Mouse (Mus musculus): ENCODE results near the gene Vkorc1l1. TPM values are rescaled to one million over a fixed set of nuclear protein-coding genes. Genes with fewer than 3 reads are reported as not detected.

Vkorc1l1 gene
- total RNA-seq, 2 experiments from 2014 or later: 28.0 to 31.6 TPM

DNA sequence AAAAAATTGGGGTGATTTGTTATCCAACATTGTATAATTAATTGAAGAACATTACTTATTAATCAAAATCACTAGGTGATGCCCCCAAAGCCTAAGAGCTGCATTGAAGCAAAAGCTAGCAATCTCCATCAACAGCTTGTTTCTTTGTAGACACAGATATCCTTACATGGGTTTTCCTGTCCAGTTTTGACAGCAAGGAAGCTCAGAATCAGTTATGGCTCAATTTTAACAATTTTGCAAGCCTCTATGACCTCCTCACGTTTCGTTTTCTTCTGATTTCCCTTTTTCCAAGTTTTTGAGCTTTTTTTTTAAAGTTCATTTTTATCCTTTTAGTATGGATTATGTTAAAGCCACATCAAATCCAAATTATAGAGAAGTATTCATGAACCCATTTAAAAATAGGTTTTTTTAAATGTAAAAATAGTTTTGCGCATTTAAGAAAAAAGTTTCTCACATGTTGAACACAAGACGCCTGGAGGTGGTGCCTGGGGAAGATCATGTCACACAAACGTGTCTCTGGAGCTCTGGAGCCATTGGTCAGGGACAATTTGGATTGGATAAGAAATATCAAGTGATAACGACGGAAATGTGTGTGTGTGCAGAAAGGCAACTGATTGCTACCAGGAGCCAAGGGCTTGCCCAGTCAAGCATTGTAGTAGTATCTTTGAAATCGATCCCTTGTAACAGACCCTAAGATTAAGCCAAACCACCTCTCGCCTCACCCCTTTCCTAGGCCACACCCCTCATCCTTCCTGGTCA is 855 bp upstream of the Vkorc1l1 start:
- DNase-seq (ENCODE audit: low spot score in 2 of 2): no peak

DNA sequence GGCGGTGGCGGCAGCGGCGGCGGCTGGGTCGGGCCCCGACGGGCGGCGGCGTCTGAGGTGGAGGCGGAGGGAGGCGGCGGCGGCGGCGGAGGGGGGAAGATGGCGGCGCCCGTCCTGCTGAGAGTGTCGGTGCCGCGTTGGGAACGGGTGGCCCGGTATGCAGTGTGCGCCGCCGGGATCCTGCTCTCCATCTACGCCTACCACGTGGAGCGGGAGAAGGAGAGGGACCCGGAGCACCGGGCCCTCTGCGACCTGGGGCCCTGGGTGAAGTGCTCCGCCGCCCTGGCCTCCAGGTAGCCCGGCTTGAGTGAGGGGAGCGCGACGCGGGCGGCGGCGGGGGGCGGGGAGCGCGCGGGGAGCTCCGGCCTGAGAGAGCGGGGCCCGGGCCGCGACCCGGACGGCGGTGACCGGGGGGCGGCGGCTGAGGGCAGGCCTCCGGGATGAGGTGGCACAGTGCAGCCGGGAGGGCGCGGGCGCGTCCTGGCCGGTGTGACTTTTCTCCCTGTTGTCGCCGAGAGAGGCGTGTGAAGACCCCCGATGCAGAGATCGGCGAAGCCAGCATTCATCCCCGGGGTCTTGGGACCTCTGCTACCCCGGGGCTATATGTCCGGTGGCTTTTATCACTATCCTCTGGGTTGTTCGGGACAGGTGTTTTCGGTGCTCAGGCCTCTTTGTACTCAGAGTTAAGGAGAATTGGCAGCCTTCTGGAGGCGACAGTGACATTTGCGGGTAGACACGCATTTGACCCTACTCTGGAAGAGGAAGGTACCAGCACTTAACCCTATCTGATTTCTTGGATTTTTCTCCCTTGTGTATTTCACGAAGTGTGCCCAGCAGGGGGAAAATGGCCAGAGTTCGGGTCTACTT is 536 bp downstream of the Vkorc1l1 start:
- peak; percentile 13 to 31 for DNase-seq (ENCODE audit: low spot score in 2 of 2)

DNA sequence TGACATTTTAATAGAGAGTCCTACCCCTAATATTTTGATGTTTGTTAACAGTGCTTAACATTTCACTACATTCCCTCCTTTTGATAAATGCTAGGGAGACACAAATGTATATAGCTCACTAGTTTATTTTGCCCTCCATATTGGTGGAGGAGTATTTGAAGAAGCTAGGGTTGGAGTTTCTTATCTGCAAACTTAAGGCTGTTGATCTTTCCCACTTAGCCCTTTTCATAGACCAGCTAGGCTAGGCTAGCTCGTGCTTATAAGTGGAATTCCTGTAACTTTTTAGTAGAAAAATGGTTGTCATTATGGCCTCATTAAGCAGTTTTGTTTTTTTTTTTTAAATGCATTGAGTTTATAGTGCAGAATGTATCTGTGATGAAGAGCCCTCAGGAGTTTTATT is 1.6 kb downstream of the Vkorc1l1 start:
- DNase-seq (ENCODE audit: low spot score in 2 of 2): no peak

DNA sequence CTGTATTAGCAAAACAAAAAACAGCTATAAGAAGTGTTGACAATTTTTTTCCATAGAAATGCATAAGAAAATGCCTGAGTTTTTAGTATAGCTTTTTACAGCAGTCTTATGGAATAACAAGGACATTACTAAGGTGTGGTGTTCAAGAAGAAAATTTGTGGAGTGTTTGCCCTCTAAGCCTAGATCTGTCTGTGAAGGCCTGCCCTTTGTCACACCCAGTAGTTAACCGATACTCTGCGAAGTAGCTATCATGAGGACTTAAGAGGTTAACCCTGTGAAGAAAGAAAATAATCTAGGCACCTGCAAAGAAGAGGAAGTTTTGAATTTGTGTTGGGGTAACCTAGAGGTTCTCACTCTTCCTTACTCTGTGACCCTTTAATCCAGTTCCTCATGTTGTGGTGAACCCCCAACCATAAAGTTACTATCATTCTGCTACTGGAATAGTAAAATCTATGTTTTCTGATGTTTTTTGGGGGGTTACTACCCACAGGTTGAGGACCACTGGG is 5.8 kb downstream of the Vkorc1l1 start:
- no peak for DNase-seq (ENCODE audit: low spot score in 2 of 2)

DNA sequence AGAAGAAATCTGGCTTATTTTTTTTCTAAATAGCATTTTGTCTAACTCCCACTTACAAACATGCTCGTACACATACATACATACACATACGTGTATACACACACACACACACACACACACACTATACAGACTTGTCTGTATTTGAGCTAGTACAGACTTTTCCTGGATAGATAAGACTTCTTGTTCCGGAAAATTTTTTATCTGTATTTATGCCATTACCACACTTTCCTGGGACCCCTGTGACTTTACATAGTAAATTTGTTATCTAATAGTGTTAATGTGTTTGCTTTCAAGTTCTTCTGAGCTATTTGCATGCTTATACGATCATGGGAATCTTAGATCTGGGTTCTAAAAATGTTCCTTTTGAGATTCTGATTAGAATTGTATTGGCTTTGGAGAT is 10.4 kb downstream of the Vkorc1l1 start:
- no peak for DNase-seq (ENCODE audit: low spot score in 2 of 2)

DNA sequence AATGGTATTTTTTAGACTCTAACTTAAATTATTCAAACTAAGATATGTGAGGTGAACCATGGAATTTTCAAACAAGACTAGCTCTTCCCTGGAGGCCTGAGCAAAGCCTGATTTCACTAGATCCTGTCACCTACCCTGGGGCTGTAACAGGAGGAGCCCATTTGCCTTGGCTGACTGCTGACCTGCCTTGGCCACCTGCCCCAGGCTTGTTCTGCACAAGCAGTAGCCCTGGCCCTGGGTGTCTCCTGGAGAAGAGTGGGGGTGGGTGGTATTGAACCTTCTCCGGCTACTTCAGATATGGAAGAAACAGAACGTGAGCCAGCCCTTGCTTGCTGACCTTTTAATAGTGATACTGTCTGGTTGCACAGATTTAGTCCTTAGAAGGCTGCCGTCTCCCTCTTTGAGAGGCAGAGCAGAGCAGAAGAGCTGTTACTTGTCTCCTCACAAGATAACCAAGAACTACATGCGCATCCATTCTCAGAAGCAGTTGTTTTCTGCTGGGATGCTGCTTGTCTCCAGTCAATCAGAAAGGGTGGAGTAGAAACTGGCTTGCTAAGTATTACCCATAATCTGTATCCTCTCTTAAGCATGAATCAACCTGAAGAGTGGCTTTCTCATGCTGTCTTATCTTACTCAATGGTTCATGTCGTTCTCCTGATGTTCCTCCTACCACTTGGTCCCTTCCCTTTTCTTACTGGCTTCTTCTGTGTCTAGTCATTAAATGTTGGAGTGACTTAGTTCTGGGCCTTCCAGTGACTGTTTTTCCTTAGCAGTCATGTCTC is 12.9 kb downstream of the Vkorc1l1 start:
- no peak for DNase-seq (ENCODE audit: low spot score in 2 of 2)

DNA sequence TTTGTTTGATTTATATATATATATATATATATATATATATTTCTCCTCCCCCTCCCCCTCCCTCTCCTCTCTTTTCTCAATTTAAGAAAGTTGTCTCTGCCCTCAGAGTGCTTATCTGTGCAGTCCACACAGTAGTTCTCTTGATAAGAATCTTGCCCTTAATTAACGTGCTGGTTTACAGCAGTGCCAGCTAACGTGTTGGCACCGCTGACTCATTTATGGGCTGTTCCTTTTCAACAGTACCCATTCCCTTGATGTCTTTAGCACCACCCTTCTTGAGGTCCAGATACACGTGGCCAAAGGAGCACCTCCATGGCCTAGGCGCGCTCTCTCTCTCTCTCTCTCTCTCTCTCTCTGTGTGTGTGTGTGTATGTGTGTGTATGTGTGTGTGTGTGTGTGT is 14.0 kb downstream of the Vkorc1l1 start:
- DNase-seq (ENCODE audit: low spot score in 2 of 2): no peak

DNA sequence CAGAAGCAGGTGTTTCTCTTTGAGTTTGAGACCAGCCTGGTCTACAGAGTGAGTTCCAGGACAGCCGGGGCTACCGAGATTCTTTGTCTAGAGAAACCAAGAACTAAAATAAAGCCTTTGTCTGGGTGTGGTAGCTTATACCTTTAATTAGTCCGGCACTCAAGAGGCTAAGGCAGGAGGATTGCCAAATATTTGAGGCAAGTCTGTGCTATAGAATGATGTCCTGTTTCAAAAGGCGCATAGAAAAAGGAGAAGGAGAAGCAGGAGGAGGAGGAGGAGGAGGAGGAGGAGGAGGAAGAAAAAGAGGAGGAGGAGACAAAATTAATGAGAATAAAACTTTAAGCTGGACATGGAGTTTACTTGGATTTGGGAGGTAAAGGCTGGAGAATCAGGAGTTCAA is 21.5 kb downstream of the Vkorc1l1 start:
- no peak for DNase-seq (ENCODE audit: low spot score in 2 of 2)

DNA sequence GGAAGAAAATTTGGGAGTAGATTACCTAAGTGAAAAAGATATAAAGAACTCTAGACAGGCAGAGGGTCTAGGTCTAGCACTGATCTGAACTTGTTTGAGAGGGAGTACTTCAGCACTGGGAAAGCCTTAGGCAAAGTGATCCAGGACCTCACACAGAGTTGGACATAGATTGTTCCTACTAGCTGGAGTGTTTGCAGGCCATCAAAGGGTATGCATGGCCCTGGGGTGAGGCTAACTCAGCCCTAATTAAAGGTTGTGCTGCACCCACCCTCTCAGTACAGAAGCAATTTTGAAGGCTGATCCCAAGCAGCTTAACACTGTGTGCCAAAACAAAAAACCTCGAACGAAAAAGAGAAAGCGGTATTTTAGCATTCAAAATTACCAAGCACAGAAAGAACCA is 24.7 kb downstream of the Vkorc1l1 start:
- DNase-seq (ENCODE audit: low spot score in 2 of 2): no peak

DNA sequence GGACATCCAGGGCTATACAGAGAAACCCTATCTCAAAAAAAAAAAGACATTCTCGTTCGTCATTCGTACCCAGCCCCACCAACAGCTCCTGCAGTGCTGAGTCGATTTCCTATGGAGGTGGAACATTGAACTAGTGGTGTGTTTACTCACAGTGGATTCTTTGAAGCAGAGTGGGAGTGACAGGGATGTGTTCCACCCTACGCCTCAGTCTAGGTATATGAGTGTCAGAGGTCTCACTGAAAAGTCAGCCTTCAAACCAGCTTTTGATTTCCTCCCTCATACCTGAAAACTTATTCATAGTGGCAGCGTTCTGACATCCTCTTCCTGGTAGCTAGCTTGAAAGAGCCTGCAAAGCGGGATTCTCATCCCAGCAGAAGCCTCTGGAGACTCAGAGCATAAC is 26.6 kb downstream of the Vkorc1l1 start:
- DNase-seq (ENCODE audit: low spot score in 2 of 2): no peak

DNA sequence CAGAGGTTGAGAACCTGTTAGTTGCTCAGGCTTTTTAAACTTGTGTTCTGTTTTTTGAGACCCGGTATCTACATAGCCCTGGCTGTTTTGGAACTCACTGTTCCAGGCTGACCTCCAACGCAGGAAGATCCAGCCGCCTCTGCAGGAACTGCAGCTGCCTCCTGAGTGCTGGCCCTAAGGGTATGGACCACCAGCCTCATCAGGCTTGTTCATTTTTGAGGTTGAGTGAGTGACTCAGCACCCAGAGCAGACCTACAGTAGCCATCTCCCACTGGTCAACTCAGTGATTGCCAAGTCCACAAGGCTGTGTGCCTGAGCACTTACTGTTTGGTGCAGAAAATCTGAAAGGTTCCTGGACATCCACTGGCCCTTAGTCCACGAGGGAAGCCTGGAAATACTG is 29.7 kb downstream of the Vkorc1l1 start:
- no peak for DNase-seq (ENCODE audit: low spot score in 2 of 2)

DNA sequence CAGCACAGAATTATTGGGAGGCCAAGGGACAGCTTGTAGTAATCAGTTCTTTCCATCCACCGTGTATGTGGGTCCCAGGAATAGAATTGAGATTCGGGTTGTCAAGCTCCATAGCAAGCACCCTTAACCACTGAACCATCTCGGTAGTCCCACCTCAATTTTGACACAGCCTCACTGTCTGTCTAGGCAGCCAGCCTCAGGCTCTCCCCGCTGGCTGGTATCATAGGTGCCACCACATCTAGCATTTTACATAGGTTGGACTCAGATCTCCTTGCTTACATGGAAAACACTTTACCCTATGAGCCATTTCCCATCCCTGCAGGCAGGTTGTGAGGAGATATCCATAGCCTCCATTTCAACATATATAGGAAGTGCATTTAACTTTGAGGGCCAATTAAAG is 32.6 kb downstream of the Vkorc1l1 start:
- DNase-seq (ENCODE audit: low spot score in 2 of 2): no peak

DNA sequence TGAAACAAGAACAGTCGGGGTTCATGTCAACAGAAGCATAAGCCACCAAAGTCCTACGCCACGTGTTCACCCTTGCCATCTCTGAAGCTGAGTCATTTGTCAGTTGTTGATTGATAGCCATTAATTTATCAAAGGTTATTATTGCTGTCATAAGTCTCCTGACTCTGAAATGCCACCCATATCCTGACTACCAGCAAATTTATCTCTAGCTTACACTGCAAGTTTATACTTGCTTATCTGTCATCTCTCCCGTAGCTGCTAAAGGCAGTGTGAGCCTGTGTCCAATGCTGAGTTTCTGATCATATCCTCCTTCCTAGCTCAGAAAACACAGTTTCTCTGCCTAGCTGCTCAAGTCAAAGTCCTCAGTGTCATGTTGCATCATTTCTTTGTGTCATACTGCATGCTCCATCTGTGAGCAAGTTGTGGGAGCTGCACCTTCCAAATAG is 33.1 kb downstream of the Vkorc1l1 start:
- DNase-seq (ENCODE audit: low spot score in 2 of 2): no peak

DNA sequence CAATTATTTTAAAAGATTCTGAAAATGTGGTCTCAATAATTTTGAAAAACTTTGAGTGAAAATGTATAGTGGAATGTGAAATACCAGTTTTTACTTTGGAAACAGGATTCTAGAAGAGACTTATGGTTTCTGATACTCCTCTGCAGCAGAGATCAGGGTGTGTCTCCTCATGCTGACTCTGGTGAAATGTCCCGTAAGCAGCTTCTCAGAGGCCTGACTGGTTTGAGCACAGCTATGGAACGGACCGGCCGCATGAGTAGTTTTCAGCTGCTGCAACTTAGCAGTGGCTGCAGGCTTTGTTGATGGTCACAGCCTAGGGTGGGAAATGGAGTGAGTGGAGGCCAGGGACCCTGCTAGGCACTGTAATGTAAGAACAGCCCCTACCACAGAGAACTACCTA is 36.0 kb downstream of the Vkorc1l1 start:
- DNase-seq (ENCODE audit: low spot score in 2 of 2): no peak

DNA sequence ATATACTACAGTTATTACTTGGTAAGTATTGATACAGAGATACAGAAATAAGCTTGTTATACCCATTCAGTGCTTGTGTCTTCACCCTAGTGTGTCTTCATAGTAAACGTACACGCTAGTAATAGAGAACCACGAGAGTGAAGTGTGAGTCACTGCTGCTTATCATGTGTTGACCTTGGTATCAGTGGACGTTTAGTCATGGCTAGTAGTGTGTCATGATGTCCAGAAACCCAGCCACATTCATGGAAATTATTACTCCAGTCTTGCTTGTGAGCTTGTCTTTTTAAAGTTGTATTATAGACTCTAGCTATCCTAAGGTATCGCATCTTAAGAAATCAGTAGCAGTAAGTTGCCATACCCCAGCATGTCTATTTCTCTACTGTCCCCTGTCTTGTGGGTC is 36.8 kb downstream of the Vkorc1l1 start:
- DNase-seq (ENCODE audit: low spot score in 2 of 2): no peak

DNA sequence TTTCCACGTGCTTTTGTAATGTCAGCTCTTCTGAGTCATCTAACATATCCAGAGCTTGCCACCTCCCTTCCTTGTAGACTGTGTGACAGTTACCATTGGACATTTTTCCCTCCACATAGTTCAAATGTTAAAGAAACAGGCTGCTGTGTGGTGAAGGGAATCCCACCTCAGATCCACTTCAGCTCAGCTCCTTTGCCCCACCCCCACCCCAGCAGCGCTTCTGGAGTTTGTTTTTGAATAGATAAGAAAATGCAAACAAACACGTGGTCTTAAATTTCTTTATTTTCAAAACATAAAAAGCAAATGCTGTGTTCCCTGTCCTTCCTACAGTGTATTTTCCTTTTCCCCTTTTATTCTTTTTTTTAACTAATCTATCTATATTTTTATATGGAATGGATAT is 38.4 kb downstream of the Vkorc1l1 start:
- DNase-seq (ENCODE audit: low spot score in 2 of 2): no peak

DNA sequence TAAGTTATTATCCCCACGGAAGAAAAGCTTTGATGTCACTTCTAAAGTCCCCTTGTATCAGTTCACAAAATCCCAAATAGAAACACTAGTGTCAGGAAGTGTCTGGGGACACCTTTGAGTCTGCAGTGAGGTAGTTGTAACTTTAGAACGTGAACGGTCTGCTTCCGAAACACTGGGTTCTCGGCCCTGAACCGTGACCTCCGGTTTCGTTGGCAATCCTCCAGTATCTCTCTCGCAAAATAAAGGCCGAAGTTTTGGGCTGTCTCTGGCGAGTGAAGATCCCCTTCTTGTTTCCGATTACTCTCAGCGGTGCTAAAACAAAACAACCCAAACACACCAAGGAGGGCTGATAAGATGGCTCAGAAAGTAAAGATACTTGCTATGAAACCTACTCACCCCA is 47.6 kb downstream of the Vkorc1l1 start:
- DNase-seq (ENCODE audit: low spot score in 2 of 2): no peak

DNA sequence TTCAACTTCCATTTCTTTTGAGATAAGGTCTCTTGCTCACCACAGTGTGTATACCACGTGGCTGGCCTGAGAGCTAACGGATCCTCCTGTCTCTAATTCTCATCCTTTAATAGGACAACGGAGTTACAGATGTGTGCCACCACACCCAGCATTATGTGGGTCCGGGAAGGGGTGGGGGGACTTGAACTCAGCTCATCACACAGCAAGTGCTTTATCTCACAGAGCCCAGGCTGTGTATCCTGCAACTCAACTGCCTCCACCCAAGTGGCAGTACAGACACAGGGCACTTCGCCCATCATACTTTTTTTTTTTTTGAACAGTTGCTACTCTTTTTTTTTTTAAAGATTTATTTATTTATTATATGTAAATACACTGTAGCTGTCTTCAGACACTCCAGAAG is 50.1 kb downstream of the Vkorc1l1 start:
- no peak for DNase-seq (ENCODE audit: low spot score in 2 of 2)

DNA sequence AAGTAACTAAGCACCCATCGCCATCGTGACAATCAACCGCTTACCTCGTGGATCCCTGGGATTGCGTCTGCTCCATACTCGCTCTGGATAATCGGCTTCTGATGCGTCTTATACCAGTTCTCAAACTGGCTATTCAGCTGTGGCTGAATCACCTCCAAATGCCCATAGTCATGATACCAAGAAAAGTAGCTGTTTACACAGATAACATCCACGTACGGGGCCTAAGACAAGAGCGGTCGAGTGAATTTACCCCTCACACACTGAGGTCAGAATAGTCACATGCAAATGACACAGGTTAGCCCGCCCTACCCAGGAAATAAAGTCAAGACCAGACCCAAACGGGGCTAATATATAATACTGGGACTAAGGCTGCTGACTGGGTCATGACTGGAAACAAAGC is 51.6 kb downstream of the Vkorc1l1 start:
- no peak for DNase-seq (ENCODE audit: low spot score in 2 of 2)

DNA sequence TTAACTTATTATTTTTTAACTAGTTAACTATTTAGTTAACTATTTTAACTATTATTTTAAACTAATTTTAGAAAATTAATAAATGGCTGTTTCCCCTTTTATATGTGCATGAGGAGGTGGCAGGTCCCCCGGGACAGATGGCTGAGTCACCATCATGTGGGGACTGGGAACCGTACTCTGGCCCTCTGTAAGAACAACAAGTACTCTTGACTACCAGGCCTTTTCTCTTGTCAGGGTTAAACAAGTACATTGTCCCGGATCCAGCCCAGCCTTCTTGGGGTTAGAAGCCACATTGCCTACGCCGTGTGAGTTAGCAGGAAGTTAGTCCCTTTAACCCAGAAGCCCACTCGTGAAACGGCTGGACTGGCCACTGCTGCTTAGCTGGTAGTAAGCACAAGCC is 53.2 kb downstream of the Vkorc1l1 start:
- DNase-seq (ENCODE audit: low spot score in 2 of 2): no peak

DNA sequence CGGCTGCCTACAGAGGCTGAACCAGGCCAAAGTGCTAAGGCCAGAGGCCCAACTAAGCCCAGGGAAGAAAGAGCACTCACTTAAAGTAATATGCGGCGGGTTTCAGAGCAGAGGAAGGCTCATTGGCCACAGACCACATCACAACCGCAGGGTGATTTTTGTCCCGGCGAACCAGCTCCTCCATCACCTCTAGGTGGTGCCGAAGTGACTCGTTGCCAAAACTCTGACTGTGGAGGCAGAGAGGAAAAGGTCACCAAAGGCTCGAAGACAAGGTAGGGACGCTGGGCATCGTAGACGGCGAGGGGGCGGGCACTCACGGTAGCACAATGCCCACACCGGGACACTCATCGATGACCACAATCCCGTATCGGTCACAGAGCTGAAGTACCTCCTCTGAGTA is 55.9 kb downstream of the Vkorc1l1 start:
- no peak for DNase-seq (ENCODE audit: low spot score in 2 of 2)

DNA sequence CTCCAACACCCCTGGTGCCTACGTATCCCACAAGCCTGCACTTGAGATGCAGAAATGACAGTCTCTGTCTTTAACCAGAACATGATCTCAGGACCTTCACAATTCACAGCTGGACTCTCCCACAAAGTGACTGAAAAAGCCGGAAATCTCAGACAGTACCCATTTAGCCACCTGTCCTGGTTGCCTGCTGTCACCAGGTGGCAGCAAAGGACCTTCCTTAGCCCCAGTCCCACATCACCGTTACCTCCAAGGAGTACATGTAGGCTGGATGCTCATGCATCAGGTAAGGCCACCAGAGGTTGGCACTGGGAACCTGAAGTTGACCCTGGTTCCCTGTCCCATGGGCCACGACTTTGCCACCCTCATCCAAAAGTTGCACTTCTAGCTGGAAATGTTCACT is 57.3 kb downstream of the Vkorc1l1 start:
- DNase-seq (ENCODE audit: low spot score in 2 of 2): no peak

All from adrenal gland, postnatal 4 days (tissue).